Comparison of ENCODE assay signal across 7 mouse cellular contexts in the genomic region with DNA sequence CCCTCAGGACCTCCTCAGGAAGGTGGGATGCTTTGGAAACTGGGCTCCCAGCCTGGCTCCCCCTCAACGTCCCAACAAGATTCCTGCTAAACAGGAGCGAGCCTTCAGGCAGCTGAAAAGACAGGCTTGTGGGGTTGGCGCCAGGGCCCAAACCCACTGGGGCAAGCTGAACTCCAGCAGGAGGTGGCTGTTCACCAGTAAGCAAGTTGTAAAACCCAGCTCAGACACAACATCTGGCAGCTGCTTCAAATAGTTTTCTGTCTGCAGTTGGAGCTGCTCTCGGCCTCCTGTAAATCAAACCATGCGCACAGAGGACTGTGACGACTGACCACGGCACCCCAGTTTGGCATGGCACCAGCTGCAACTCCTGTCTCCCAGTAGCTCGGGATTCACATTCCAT.
DNase-seq lines count a peak whose midpoint lies in the region; ATAC-seq and TF ChIP-seq lines count a peak whose summit lies in the region.

No protein-coding gene starts in this region.

- peak overlapping the region; percentile 81 for H3K27ac ChIP-seq in heart, embryonic 13.5 days (replicated peaks)
- H3K27ac ChIP-seq in kidney, postnatal 0 days = peak overlapping the region; percentile 92
- H3K27ac ChIP-seq in stomach, embryonic 14.5 days (ENCODE audit: low read length) = peak overlapping the region; percentile 89
- no peak overlapping the region for H3K27ac ChIP-seq in midbrain, embryonic 13.5 days

- no peak for ATAC-seq in heart, embryonic 13.5 days (ENCODE audit: extremely low read depth, insufficient number of reproducible peaks, low FRiP score, low TSS enrichment)
- ATAC-seq in kidney, postnatal 0 days (replicated peaks; ENCODE audit: low FRiP score, low read depth) = peak; percentile 3; the same call in 1 of the 2 replicates
- ATAC-seq in stomach, embryonic 14.5 days (ENCODE audit: insufficient number of reproducible peaks, insufficient read depth, low FRiP score, low read depth) = no peak
- ATAC-seq in frontal cortex, adult (ENCODE audit: low TSS enrichment) = no peak
- ATAC-seq in midbrain, embryonic 13.5 days = no peak

- no peaks in the 10 kb centered on the region for H3K36me3 ChIP-seq in heart, embryonic 13.5 days
- no peaks in the 10 kb centered on the region for H3K36me3 ChIP-seq in kidney, postnatal 0 days (ENCODE audit: insufficient read depth, low read length)
- H3K36me3 ChIP-seq in stomach, embryonic 14.5 days (ENCODE audit: control insufficient read depth, insufficient read depth, low read length) = no peaks in the 10 kb centered on the region
- H3K36me3 ChIP-seq in midbrain, embryonic 13.5 days = no peaks in the 10 kb centered on the region

- H3K4me2 ChIP-seq in heart, embryonic 13.5 days = no peak overlapping the region
- peak overlapping the region; percentile 15; the same call in 1 of the 2 replicates for H3K4me2 ChIP-seq in kidney, postnatal 0 days (ENCODE audit: low read length)
- H3K4me2 ChIP-seq in stomach, embryonic 14.5 days (replicated peaks; ENCODE audit: low read depth, low read length) = no peak overlapping the region
- no peak overlapping the region for H3K4me2 ChIP-seq in midbrain, embryonic 13.5 days (replicated peaks)

- peaks cover 62% of the 10 kb centered on the region for H3K4me1 ChIP-seq in heart, embryonic 13.5 days
- peaks cover 41% of the 10 kb centered on the region for H3K4me1 ChIP-seq in kidney, postnatal 0 days (replicated peaks; ENCODE audit: insufficient read depth, low read length)
- peaks cover 55% of the 10 kb centered on the region for H3K4me1 ChIP-seq in stomach, embryonic 14.5 days (ENCODE audit: control insufficient read depth, insufficient read depth, low read length)
- peaks cover 24% of the 10 kb centered on the region for H3K4me1 ChIP-seq in midbrain, embryonic 13.5 days (replicated peaks)

- TF ChIP-seq CTCF in kidney, postnatal 0 days (IDR thresholded peaks at IDR 0.05; ENCODE audit: low read depth) = no peak

- H3K9ac ChIP-seq in heart, embryonic 13.5 days = peak overlapping the region; percentile 55; the same call in 1 of the 2 replicates
- H3K9ac ChIP-seq in kidney, postnatal 0 days (ENCODE audit: low read depth, low read length) = no peak overlapping the region
- no peak overlapping the region for H3K9ac ChIP-seq in stomach, embryonic 14.5 days (replicated peaks; ENCODE audit: low read depth, low read length)
- H3K9ac ChIP-seq in midbrain, embryonic 13.5 days (replicated peaks) = no peak overlapping the region

- H3K4me3 ChIP-seq in heart, embryonic 13.5 days = no peak overlapping the region
- H3K4me3 ChIP-seq in kidney, postnatal 0 days (replicated peaks; ENCODE audit: low read depth, low read length) = no peak overlapping the region
- H3K4me3 ChIP-seq in stomach, embryonic 14.5 days (ENCODE audit: low read depth, low read length) = no peak overlapping the region
- H3K4me3 ChIP-seq in midbrain, embryonic 13.5 days (replicated peaks) = no peak overlapping the region

- no peaks in the 10 kb centered on the region for H3K9me3 ChIP-seq in heart, embryonic 13.5 days
- H3K9me3 ChIP-seq in kidney, postnatal 0 days (replicated peaks; ENCODE audit: low read length) = no peaks in the 10 kb centered on the region
- no peaks in the 10 kb centered on the region for H3K9me3 ChIP-seq in stomach, embryonic 14.5 days (ENCODE audit: control insufficient read depth, low read depth, low read length)
- H3K9me3 ChIP-seq in midbrain, embryonic 13.5 days = no peaks in the 10 kb centered on the region

- H3K27me3 ChIP-seq in heart, embryonic 13.5 days (replicated peaks) = no peaks in the 10 kb centered on the region; the same call in 1 of the 2 replicates
- no peaks in the 10 kb centered on the region for H3K27me3 ChIP-seq in kidney, postnatal 0 days (ENCODE audit: insufficient read depth, low read length)
- H3K27me3 ChIP-seq in stomach, embryonic 14.5 days (ENCODE audit: control insufficient read depth, insufficient read depth, low read length) = no peaks in the 10 kb centered on the region
- H3K27me3 ChIP-seq in midbrain, embryonic 13.5 days = no peaks in the 10 kb centered on the region

- DNase-seq in Muller cell, postnatal 12 days (ENCODE audit: inconsistent ontology term) = peak; percentile 62
- DNase-seq in adrenal gland, postnatal 25 days = peak; percentile 56
- peak; percentile 86 for DNase-seq in kidney, postnatal 0 days (ENCODE audit: low spot score)

- 57% methylated on average over 8 of the region's 8 CpGs for WGBS in heart, embryonic 13.5 days
- WGBS in kidney, postnatal 0 days = 21% methylated on average over 8 of the region's 8 CpGs
- WGBS in stomach, embryonic 14.5 days = 34% methylated on average over 8 of the region's 8 CpGs
- 84% methylated on average over 8 of the region's 8 CpGs for WGBS in midbrain, embryonic 13.5 days
